Mouse (Mus musculus): ENCODE measurements around the gene Zfp672.

The Zfp672 gene

DNA sequence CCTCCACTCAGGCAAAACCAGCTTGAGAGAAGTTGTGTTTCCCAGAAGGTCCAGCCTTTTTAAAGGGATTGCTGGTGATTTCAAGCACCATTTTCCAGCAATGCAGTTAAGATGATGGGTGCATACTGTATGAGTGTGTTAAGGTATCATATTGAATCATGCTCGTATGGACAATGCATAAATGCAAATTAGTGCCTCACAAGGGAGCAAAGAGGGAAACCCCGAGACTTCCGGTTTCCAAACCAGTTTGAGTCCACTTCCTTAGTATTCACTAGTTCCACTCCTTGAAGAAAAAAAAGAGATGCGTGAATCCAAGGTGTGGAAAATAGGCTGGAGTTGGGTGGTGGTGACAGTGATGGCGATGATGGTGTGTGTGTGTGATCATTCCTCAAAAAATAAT lies 47.6 kb downstream of the Zfp672 start:
- 87% methylated on average over 5 of the region's 5 CpGs for WGBS

DNA sequence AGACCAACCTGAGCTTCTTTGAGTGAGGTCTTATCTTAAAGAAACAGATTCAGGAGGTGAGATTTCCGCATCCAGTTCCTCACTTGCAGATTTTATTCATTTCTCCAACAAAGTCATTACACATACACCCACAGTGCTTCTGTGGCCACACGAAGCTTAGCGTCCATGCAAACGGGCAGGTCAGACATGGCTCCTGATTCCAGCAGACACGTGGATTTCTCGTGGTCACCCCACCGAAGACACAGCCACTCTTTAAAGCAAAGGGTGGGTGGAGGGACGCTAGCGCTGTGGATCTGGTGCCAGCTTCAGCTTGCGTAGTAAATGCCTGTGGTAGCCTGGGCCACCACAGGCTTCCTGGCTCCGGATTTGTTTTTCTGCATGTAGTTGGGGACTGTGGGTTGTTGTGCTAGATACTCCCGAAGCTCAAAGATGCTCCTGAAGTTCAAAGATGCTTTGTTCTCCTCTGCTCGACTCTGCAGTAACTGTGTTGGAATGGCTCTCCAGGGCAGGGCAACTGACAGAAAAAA lies 48.1 kb downstream of the Zfp672 start:
- 82% methylated on average over 13 of the region's 13 CpGs for WGBS

DNA sequence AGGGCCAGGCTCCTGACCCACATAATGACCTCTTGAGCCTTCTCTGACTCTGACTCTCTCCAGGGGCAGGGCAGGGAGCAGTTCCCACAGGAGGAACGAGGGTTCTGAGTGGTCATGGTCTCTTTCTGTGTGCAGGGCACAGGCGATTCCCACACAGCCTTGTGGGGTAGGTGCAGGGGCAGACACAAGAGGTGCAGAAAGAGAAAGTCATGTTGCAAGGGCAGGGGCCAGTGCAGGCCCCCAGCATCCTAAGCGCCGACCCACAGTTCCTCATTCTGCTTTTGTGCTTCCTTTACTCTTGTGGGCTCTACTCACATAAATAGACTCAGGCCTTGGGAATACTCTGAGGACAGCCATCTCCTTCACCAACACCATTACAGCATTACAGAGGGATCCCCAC lies 54.4 kb downstream of the Zfp672 start:
- 79% methylated on average over 4 of the region's 4 CpGs for WGBS

DNA sequence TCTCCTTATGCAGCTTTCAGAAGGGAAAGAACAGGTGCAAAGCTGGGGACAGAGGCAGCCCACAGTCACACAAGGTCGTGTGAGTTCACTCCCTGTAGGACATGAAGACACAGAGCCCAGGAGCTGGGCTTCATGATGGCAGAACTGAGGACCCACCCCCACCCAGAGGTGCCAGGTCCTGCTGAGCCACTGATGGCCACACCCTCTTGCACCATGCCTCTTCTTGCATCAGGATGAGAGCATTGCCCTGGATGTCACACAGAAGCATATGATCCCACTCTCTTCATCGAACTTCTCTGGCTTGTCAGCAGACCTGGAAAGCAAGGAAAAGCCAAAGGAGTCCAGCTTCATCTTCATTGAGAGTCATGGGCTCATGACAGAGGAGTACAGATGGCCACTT lies 55.6 kb downstream of the Zfp672 start, which contains the start of gene 4930438A08Rik:
Gene 4930438A08Rik, plus strand, starts transcription at position 228 of the 400 bp plus-strand sequence.
- WGBS = 57% methylated on average over 2 of the region's 2 CpGs

DNA sequence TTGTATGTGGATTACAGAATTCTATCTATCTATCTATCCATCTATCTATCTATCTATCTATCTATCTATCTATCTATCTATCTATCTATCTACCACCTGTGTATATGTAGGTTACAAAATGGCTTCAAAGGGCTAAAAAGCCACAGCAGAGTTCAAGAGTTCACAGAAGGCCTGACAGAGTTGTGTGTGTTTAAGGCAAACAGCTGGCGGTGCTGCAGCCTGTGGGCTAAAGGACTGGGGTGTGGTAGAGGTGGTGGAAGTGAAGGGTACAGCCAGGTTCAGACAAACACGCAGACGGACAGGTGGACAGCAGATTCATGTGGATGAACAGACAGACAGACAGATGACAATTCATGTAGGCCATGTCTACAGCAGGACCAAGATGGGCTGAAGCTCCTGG lies 61.9 kb downstream of the Zfp672 start:
- WGBS = 96% methylated on average over 3 of the region's 3 CpGs

Data from cerebral cortex, adult 2 months (tissue).